Comparison of ENCODE assay signal across 19 mouse cellular contexts in genomic region chr10:51930266-51930665, GRCm38 (mm10).
DNase-seq lines count a peak whose midpoint lies in the region; ATAC-seq and TF ChIP-seq lines count a peak whose summit lies in the region.
"Had no signal": no experiment of that assay in that cellular context is flagged by ENCODE, and none has a peak within 500 bp of the region (broad histone marks: within the 10 kb centered on the region; RNA-seq: fewer than 3 reads in every experiment).

No protein-coding gene starts in this region.

- peak overlapping the region; percentile 91 for H3K27ac ChIP-seq in gastrocnemius, adult 2 months
- H3K27ac ChIP-seq in heart, embryonic 16.5 days (ENCODE audit: low read length): 0 out of 2 replicates have a peak overlapping the region, but pooled peaks have one; percentile 7
- H3K27ac ChIP-seq: hindbrain, embryonic 10.5 days; intestine, embryonic 15.5 days; midbrain, embryonic 12.5 days had no signal

- no peak for TF ChIP-seq CTCF in gastrocnemius, adult 2 months (IDR thresholded peaks at IDR 0.05)
- TF ChIP-seq CTCF in brain, embryonic 14.5 days (IDR thresholded peaks at IDR 0.05; ENCODE audit: borderline replicate concordance, extremely low read depth, insufficient read depth, insufficient read length): no peak

- 26% methylated on average over 2 of the region's 2 CpGs for WGBS in heart, embryonic 16.5 days

- peak; percentile 40 for DNase-seq in gastrocnemius, adult 2 months
- DNase-seq in gastrocnemius, postnatal 10 days: no peak
- no peak for DNase-seq in heart, postnatal 36 days
- peak; percentile 75 for DNase-seq in Muller cell, postnatal 12 days (ENCODE audit: inconsistent ontology term)
- DNase-seq in brain, embryonic 14.5 days (ENCODE audit: low read depth): peak; percentile 71
- DNase-seq in neural tube, embryonic 10.5 days (ENCODE audit: extremely low spot score, low spot score): no peak
- DNase-seq: adrenal gland, adult 8-10 months; cerebellum, adult 11 months; cerebellum, postnatal 36 days; kidney, postnatal 4 days; lung, adult 18-20 months; lung, postnatal 4 days; thymus, postnatal 4 days had no signal

- no peaks in the 10 kb centered on the region for H3K36me3 ChIP-seq in heart, embryonic 16.5 days (ENCODE audit: control insufficient read depth, insufficient read depth)
- H3K36me3 ChIP-seq: G1E; hindbrain, embryonic 10.5 days; intestine, embryonic 15.5 days; midbrain, embryonic 12.5 days had no signal

- H3K9me3 ChIP-seq in heart, embryonic 16.5 days (replicated peaks; ENCODE audit: control insufficient read depth, low read length): no peaks in the 10 kb centered on the region
- H3K9me3 ChIP-seq: G1E; hindbrain, embryonic 10.5 days; intestine, embryonic 15.5 days; midbrain, embryonic 12.5 days had no signal

- no peak for TF ChIP-seq POLR2A in brain, embryonic 14.5 days (IDR thresholded peaks at IDR 0.05; ENCODE audit: borderline replicate concordance, extremely low read depth, insufficient read depth, insufficient read length, poor library complexity, severe bottlenecking)

- no peak overlapping the region for H3K9ac ChIP-seq in heart, embryonic 16.5 days (ENCODE audit: low read length)
- H3K9ac ChIP-seq: intestine, embryonic 15.5 days; midbrain, embryonic 12.5 days had no signal

- ATAC-seq in heart, embryonic 16.5 days (replicated peaks; ENCODE audit: extremely low read depth, insufficient read depth, low FRiP score): no peak
- ATAC-seq: CD4-positive, CD25-positive, alpha-beta regulatory T cell, adult 4 months; intestine, embryonic 15.5 days had no signal

- no peaks in the 10 kb centered on the region for H3K27me3 ChIP-seq in heart, embryonic 16.5 days (ENCODE audit: control insufficient read depth, insufficient read depth, low read length)
- H3K27me3 ChIP-seq: intestine, embryonic 15.5 days; midbrain, embryonic 12.5 days had no signal

- intact Hi-C loops in gastrocnemius, adult 2 months (cut with DNase I): loop anchor here (2.0 to 5.0 kb wide), 2 partner anchors 15 to 157 kb away; no protein-coding TSS in a partner anchor
- intact Hi-C loops in heart, postnatal 36 days (cut with DNase I): no loop called here

- H3K4me3 ChIP-seq in gastrocnemius, adult 2 months: no peak overlapping the region
- no peak overlapping the region for H3K4me3 ChIP-seq in heart, embryonic 16.5 days (ENCODE audit: low read length)
- H3K4me3 ChIP-seq: hindbrain, embryonic 10.5 days; intestine, embryonic 15.5 days; midbrain, embryonic 12.5 days had no signal

- peaks cover 5% of the 10 kb centered on the region; the same call in 1 of the 2 replicates for H3K4me1 ChIP-seq in heart, embryonic 16.5 days (ENCODE audit: control insufficient read depth, insufficient read depth, low read length)
- H3K4me1 ChIP-seq: hindbrain, embryonic 10.5 days; intestine, embryonic 15.5 days; midbrain, embryonic 12.5 days had no signal

- H3K4me2 ChIP-seq in heart, embryonic 16.5 days (ENCODE audit: low read depth, low read length): no peak overlapping the region
- H3K4me2 ChIP-seq: intestine, embryonic 15.5 days; midbrain, embryonic 12.5 days had no signal

Comparison
In these comparisons a context has a peak if more than half of its experiments do, and no peak if none do; other contexts are left out.
1. DNase-seq: peak in gastrocnemius, adult 2 months (single experiment), Muller cell, postnatal 12 days (single experiment) and brain, embryonic 14.5 days (single experiment); none in gastrocnemius, postnatal 10 days (single experiment), heart, postnatal 36 days (0 of 2) and neural tube, embryonic 10.5 days (single experiment).